Mouse (Mus musculus) adrenal gland, postnatal 4 days (tissue): Measurements from ENCODE around the gene Sdk1. TPM values are rescaled to one million over a fixed set of nuclear protein-coding genes. Genes with fewer than 3 reads are reported as not detected.
A peak's percentile ranks its signal among the peaks of the same experiment; 100 is the strongest.

Experiments used
- DNase-seq, 2 experiments: peaks; one replicate each; pipeline ENCODE4 v3.0.0; 2021 to 2022; ENCODE audit warnings: low spot score in 2 of 2, mixed read lengths in 2 of 2
- total RNA-seq, 2 experiments: library from RNA; stranded (reverse); gene quantifications; 2 replicates each; pipeline ENCODE4 v1.2.3; 2021

The Sdk1 gene
- total RNA-seq, 2 experiments from 2014 or later, result 20.0 to 20.3 TPM

GRCm38 (mm10) chr5:141987287-141987799 is 746.1 kb downstream of the Sdk1 start:
- DNase-seq, result no peak

DNA sequence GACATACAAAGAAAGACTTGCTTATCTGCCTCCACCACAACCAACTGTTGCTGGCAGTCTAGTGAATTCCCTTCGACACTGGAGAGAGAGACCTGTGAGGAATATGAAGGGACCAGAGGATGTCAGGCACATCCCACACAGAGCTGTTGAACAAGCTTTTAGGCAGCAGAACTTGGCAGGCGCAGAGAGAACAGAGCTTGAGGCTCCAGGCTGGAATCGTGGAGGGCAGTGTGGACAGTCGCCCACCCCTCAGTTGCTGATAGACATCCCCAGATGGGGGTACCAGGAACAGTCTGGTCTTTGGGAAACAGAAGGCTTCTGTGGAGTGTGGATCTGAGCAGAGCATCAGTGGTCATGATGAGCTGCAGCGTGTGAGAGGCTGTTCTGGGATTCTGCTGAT is 747.4 kb downstream of the Sdk1 start:
- no peak for DNase-seq

GRCm38 (mm10) chr5:141994192-141994591 is 752.9 kb downstream of the Sdk1 start:
- no peak for DNase-seq

- no peak for DNase-seq
Observed at GRCm38 (mm10) chr5:142000247-142000646, 759.0 kb downstream of the Sdk1 start.

DNA sequence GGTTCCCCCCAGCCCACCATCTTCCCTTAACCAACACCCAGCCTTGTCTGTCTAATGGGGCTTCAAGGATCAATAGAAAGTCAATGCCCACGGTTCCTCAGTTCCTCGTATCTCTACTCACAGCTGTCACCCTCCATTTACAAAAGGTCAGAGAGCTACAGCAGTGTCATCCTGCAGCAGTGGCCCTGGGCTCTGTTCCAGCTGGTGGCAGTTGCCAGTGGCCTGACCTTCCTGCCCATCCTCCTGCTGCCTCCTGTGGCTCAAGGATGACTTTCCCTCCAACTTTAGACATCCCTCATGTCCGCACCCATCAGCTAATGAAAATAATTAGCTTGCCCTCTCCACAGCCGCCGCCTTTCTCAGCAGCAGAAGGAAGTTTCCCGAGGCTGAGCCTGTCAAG is 759.8 kb downstream of the Sdk1 start:
- peak; percentile 27 to 47 for DNase-seq

DNA sequence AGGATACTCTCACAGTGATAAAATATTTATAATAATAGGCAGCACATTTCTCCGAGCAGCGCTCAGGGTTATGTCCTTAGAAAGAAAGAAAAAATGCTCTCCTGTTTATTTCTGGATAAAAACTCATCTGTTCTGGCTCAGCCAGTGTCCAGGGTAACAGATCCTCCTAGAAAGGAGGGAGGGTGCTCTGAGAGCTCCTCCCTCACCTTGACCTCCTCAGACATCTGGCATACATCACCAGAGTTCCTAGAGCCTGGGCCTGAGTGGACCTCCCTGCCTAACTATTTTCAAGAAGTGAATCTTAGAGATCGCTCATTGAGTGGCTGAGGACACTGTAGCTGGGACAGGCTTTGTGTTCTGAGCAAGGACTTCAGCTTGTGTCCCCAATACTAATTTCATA is 760.7 kb downstream of the Sdk1 start:
- DNase-seq, result no peak

GRCm38 (mm10) chr5:142010189-142010588 is 768.9 kb downstream of the Sdk1 start:
- DNase-seq, result no peak

DNA sequence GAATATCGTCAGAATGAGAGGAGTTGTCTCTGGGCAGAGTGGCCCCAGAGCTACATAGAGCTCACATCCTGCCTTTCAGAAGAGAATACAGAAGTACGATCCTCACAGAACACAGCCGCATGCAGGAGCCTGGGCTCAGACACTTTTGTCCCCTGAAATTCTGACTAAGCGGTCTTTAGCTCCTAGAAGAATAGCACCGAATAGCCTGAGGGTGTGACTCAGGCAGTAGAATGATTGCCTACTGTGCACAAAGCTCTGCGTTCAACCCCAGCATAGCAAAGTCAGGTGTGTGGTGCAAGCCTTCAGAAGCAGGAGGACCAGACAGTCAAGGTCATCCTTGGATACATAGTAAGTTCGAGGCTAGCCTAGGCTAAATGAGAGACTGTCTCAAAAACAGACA is 775.7 kb downstream of the Sdk1 start:
- DNase-seq, result no peak

DNA sequence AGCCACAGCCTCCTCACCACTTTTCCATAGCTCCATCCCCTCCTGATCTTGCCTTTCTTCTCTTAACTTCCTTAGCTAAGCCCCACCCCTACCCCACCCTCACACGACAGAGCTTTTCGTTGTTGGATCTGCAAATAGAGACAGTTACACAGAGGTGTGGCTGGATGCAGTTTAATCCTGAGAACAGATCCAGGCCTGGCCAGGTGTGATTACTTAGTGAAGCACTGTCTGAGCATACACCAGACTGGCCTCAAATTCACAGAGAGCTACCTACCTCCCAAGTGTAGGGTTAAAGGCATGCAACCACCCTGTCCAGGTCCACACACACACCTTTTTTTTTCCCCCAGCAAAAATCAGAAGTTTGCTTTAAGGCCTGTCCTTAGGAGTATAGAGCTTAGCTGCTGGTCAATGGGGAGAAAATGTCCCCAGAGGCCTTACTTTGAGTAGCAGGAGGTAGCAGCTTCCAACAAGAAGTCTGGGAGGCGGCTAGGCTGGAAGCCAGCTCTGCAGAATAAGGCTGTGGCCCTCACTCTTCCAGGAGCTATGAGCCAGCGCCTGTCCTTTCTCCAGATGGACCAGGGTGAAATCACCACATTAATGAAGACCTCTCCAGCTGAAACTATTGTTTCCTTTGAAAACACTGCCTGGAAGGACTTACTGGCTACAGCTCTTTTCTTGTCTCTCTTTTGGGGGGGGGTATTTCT is 781.7 kb downstream of the Sdk1 start:
- DNase-seq, result no peak

GRCm38 (mm10) chr5:142024448-142024847 is 783.2 kb downstream of the Sdk1 start:
- no peak for DNase-seq

- no peak for DNase-seq
Observed at GRCm38 (mm10) chr5:142036536-142036935, 795.2 kb downstream of the Sdk1 start.

GRCm38 (mm10) chr5:142039236-142039635 is 797.9 kb downstream of the Sdk1 start:
- no peak for DNase-seq

DNA sequence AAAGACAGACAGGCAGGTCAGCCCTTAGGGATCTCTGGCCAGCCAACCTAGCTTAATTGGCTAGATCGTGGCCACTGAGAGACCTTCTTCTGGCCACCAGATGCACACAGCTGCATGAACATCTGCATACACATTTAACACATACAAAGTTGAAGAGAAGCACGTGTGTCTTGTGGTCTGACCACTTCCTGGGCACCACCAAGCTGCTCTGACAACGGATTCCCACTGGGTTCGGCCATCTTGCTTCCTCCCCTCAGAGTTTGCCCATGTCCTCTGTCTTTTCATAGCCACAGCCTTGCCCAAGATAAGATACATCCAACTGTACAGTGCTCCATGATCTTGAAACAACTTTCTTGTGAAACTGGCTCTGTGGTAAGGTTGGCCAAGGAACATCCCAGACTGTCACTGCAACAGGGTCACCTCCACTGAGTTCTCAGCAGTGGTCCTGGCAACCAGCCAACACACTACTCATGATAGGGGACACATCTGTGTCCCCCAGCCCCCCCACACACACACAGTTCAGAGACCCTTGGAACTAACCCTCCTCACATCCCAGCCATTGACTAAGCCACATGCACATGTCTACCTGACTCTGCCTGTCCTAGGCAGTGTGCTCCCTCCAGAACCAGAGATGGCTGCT is 798.7 kb downstream of the Sdk1 start:
- no peak for DNase-seq

GRCm38 (mm10) chr5:142041226-142041802 is 800.0 kb downstream of the Sdk1 start:
- no peak for DNase-seq

GRCm38 (mm10) chr5:142061781-142062180 is 820.5 kb downstream of the Sdk1 start:
- no peak for DNase-seq

DNA sequence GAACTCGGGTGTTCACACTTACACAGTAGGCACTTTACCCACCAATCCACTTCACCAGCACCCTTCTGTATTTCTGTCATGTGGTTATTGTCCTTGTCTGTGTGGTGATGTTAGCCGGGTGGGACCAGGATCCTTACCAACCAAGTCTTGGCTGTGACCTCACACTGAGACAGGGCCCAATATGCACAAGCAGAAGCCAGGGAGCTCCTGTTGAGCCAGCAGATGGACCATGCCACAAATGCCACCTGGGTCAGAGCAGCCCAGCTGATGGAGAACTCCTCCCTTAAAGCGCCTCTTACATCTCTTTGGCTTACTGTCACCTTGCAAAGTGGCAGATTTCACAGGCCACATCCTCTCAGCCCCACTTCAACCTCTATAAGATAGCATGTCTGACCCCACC is 830.0 kb downstream of the Sdk1 start:
- DNase-seq, result no peak

DNA sequence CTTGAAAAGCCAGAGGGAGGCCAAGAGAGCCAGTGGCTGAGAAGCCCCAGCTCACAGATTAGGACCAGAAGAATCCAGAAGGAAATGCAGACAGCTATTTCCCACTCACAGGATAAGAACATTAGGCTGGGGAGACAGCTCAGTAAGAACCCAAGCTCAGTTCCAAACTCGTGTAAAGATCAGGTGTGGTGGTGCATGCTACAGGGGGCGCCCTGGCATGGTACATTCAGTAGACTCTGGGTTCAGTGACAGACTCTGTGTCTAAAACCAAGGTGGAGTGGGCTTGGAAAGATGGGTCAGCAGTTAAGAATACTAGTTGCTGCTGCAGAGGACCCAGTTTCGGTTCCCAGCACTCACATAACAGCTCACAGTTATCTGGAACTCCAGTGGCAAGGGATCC is 832.6 kb downstream of the Sdk1 start:
- no peak for DNase-seq

- DNase-seq, result no peak
Observed at GRCm38 (mm10) chr5:142074561-142075500, 833.5 kb downstream of the Sdk1 start.

- no peak for DNase-seq
Observed at GRCm38 (mm10) chr5:142080661-142081060, 839.4 kb downstream of the Sdk1 start.

- DNase-seq, result no peak
Observed at GRCm38 (mm10) chr5:142081076-142081475, 839.8 kb downstream of the Sdk1 start.

GRCm38 (mm10) chr5:142096377-142096841 is 855.1 kb downstream of the Sdk1 start:
- DNase-seq, result no peak
